Mouse (Mus musculus): ENCODE measurements at regions not wholly inside any gene's neighbourhood (a gene's known extent, or its start where the extent isn't known, plus 50 kb on each side); places are given as distances from the start of the nearest gene placed in this dataset.

- DNase-seq, result peak in 1 of 2 experiments; percentile 24
Measured at GRCm38 (mm10) chr11:17464875-17465274, 207.5 kb downstream of the C1d start.

GRCm38 (mm10) chr11:17468431-17469165, 211.2 kb downstream of the C1d start:
- DNase-seq, result peak; percentile 12 to 25

GRCm38 (mm10) chr11:17481436-17481996, 224.1 kb downstream of the C1d start:
- no peak for DNase-seq

GRCm38 (mm10) chr11:17483849-17484441, 226.6 kb downstream of the C1d start:
- DNase-seq, result no peak

- no peak for DNase-seq
Measured at GRCm38 (mm10) chr11:17501120-17502043, 244.0 kb downstream of the C1d start.

- no peak for DNase-seq
Measured at GRCm38 (mm10) chr11:17502052-17502451, 244.7 kb downstream of the C1d start.

- DNase-seq, result no peak
Measured at GRCm38 (mm10) chr11:17522220-17522919, 265.0 kb downstream of the C1d start.

- DNase-seq, result peak in 1 of 2 experiments; percentile 1
Measured at GRCm38 (mm10) chr11:17523329-17523728, 265.9 kb downstream of the C1d start.

- no peak for DNase-seq
Measured at GRCm38 (mm10) chr11:17524985-17525775, 267.8 kb downstream of the C1d start.

GRCm38 (mm10) chr11:17526476-17526875, 269.1 kb downstream of the C1d start:
- DNase-seq, result no peak

- DNase-seq, result peak; percentile 10 to 11
Measured at GRCm38 (mm10) chr11:17528609-17529008, 271.2 kb downstream of the C1d start.

- DNase-seq, result no peak
Measured at GRCm38 (mm10) chr11:17533706-17534105, 276.3 kb downstream of the C1d start.

GRCm38 (mm10) chr11:17546286-17546685, 288.9 kb downstream of the C1d start:
- peak; percentile 7 to 9 for DNase-seq

GRCm38 (mm10) chr11:17549148-17549547, 291.8 kb downstream of the C1d start:
- DNase-seq, result no peak

GRCm38 (mm10) chr11:17555276-17555675, 297.9 kb downstream of the C1d start:
- DNase-seq, result no peak

- no peak for DNase-seq
Measured at GRCm38 (mm10) chr11:17591780-17592487, 334.6 kb downstream of the C1d start.

- DNase-seq, result peak; percentile 18 to 39
Measured at GRCm38 (mm10) chr11:17603726-17604493, 346.5 kb downstream of the C1d start.

GRCm38 (mm10) chr11:17620462-17621248, 333.0 kb downstream of the Etaa1 start:
- DNase-seq, result no peak

GRCm38 (mm10) chr11:17629541-17630171, 324.0 kb downstream of the Etaa1 start:
- DNase-seq, result peak in 1 of 2 experiments; percentile 1
